Mouse (Mus musculus) spleen, adult 18-20 months (tissue): ENCODE measurements at regions not wholly inside any gene's neighbourhood (a gene's known extent, or its start where the extent isn't known, plus 50 kb on each side); places are given as distances from the start of the nearest gene placed in this dataset.

Source experiments
- DNase-seq, 2 experiments: peaks; one replicate each; pipeline ENCODE4 v3.0.0; 2022; ENCODE audit warnings: mixed read lengths in 2 of 2

- no peak for DNase-seq
Observed at GRCm38 (mm10) chr6:100176914-100177560, 110.2 kb downstream of the Rybp start.

- no peak for DNase-seq
Observed at GRCm38 (mm10) chr6:100170711-100171348, 116.5 kb downstream of the Rybp start.

GRCm38 (mm10) chr6:100167321-100167720 is 120.0 kb downstream of the Rybp start:
- no peak for DNase-seq

GRCm38 (mm10) chr6:100165746-100166145 is 121.5 kb downstream of the Rybp start:
- DNase-seq, result no peak

GRCm38 (mm10) chr6:100164162-100164561 is 123.1 kb downstream of the Rybp start:
- no peak for DNase-seq

- DNase-seq, result no peak
Observed at GRCm38 (mm10) chr6:100163814-100164130, 123.5 kb downstream of the Rybp start.

GRCm38 (mm10) chr6:100162961-100163813 is 124.1 kb downstream of the Rybp start:
- peak; percentile 48 for DNase-seq

GRCm38 (mm10) chr6:100160670-100161069 is 126.6 kb downstream of the Rybp start:
- no peak for DNase-seq

- no peak for DNase-seq
Observed at GRCm38 (mm10) chr6:100159817-100160216, 127.5 kb downstream of the Rybp start.

- no peak for DNase-seq
Observed at GRCm38 (mm10) chr6:100159246-100159645, 128.0 kb downstream of the Rybp start.

- no peak for DNase-seq
Observed at GRCm38 (mm10) chr6:100157288-100157687, 130.0 kb downstream of the Rybp start.

- no peak for DNase-seq
Observed at GRCm38 (mm10) chr6:100156163-100156562, 131.1 kb downstream of the Rybp start.

- no peak for DNase-seq
Observed at GRCm38 (mm10) chr6:100155676-100156075, 131.6 kb downstream of the Rybp start.

GRCm38 (mm10) chr6:100151447-100151846 is 135.8 kb downstream of the Rybp start:
- DNase-seq, result no peak

GRCm38 (mm10) chr6:100150703-100151208 is 136.5 kb downstream of the Rybp start:
- DNase-seq, result no peak

- DNase-seq, result no peak
Observed at GRCm38 (mm10) chr6:100149458-100149852, 137.8 kb downstream of the Rybp start.

- DNase-seq, result no peak
Observed at GRCm38 (mm10) chr6:100148751-100149457, 138.4 kb downstream of the Rybp start.

- DNase-seq, result no peak
Observed at GRCm38 (mm10) chr6:100146360-100146935, 140.8 kb downstream of the Rybp start.

GRCm38 (mm10) chr6:100145869-100146268 is 141.4 kb downstream of the Rybp start:
- no peak for DNase-seq

- DNase-seq, result no peak
Observed at GRCm38 (mm10) chr6:100144544-100145287, 142.6 kb downstream of the Rybp start.

- no peak for DNase-seq
Observed at GRCm38 (mm10) chr6:100143586-100144301, 143.5 kb downstream of the Rybp start.
